Mouse (Mus musculus) cortical plate, adult 2 months (tissue): Measurements from ENCODE around the gene Smoc1. TPM values are rescaled to one million over a fixed set of nuclear protein-coding genes. Genes with fewer than 3 reads are reported as not detected.

Experiments
- H3K27ac ChIP-seq: fragments of 200-500 bp; 2 replicates; pipeline ENCODE4 v1.5.1; 2012; ENCODE audit warnings: low read length, control low read depth, inconsistent platforms; ENCODE audit not compliant: insufficient read depth
- H3K4me1 ChIP-seq: fragments of 200-500 bp; 2 replicates; pipeline ENCODE4 v1.6.1; 2011; ENCODE audit warnings: low read length; ENCODE audit not compliant: control insufficient read depth, insufficient read depth
- H3K4me3 ChIP-seq: fragments of 200-500 bp; 2 replicates; pipeline ENCODE4 v1.5.1; 2011; ENCODE audit warnings: mild to moderate bottlenecking, low read length, control low read depth; ENCODE audit not compliant: insufficient read depth
- CTCF ChIP-seq: fragments of 200-500 bp; IDR thresholded peaks from 2 replicates; pipeline ENCODE4 v1.5.1; 2011; ENCODE audit warnings: mild to moderate bottlenecking, control low read depth, low read length; ENCODE audit not compliant: insufficient read depth; ENCODE audit errors: extremely low read depth
- POLR2A ChIP-seq: fragments of 200-500 bp; IDR thresholded peaks from 2 replicates; pipeline ENCODE4 v1.6.1; 2011; ENCODE audit warnings: mild to moderate bottlenecking, low read length, control low read depth; ENCODE audit not compliant: insufficient read depth; ENCODE audit errors: extremely low read depth
- polyA plus RNA-seq: library from polyadenylated mRNA; depleted of rRNA; stranded (reverse); fragments of >200 nt; gene quantifications from 2 replicates; pipeline ENCODE4 v1.2.3, GENCODE M21; 2012

Smoc1 gene
- polyA plus RNA-seq, 1 experiment, result 8.5 TPM

DNA sequence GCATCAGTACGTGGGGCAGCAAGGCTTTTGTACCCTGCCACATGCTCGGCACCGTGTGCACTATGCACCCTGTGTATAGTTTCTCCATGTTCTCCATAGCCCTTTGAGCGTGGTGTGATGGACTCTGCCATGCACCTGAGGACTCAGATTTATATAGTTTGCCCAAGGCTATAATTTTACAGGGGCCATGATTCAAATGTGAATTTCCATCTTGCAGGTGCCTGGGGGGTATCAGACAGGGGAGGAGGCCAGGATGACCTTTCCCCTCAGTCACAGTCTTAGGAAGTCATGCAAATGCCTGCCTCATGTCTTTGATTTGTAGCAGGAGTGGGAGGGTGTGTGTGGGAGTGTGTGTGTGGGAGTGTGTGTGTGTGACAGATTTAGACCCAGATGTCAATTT lies 29.0 kb upstream of the Smoc1 start:
- Histone ChIP-seq H3K4me3 (no peak overlapping the region), H3K4me1 (no peaks in the 10 kb centered on the region), H3K27ac (no peak overlapping the region)
- TF ChIP-seq POLR2A, result no peak
- no peak for TF ChIP-seq CTCF

DNA sequence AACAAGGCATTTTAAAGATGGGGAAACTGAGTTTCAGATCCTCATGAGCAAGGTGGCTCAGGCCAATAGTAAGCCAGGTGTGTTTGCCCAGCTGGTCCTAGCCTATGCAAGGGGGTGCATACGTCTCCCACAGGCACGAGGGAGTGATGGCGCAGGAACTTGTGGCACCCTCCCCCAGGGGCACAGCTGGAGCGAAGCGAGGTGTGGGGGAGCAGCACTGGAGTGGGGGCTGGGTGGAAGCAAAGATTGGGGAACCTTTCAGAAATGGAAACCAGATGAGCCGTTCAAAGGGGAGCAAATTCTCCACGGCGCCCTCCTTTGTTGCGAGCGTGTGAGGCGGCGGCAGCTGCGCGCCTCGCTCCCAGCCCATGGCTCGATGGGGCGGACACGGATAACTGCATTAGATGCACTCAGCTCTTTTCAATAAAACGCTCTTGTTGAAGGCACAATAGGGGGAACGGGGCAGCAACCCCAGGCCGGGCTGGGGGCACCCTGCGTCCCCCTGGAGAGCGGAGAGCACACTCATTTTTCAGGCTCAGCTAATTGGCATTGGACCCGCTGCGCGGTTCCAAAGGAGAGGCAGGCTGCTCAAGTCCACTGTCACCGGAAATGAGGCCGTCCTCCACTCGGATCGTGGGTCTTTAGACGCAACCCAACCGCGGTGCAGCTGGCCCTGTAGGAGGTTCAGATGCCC lies 27.9 kb upstream of the Smoc1 start:
- no peak for TF ChIP-seq CTCF
- no peak for TF ChIP-seq POLR2A
- H3K27ac ChIP-seq, result no peak overlapping the region
- no peaks in the 10 kb centered on the region for H3K4me1 ChIP-seq
- H3K4me3 ChIP-seq, result no peak overlapping the region

DNA sequence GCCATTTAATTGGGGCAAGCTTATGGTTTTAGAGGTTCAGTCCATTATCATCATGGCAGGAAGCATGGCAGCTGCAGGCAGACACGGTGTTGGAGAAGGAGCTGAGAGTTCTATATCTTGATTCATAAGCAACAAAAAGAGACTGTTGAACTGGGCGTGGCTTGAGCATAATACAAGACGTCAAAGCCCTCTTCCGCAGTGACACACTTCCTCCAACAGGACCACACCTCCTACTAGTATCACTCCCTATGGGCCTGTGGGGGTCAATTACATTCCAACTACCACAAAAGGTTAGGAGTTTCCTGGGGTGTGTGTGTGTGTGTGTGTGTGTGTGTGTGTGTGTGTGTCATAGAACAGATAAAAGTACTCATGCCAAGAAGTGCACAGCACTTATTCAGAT lies 25.7 kb upstream of the Smoc1 start:
- Histone ChIP-seq H3K27ac (no peak overlapping the region), H3K4me3 (no peak overlapping the region), H3K4me1 (no peaks in the 10 kb centered on the region)
- no peak for TF ChIP-seq POLR2A
- TF ChIP-seq CTCF, result no peak

DNA sequence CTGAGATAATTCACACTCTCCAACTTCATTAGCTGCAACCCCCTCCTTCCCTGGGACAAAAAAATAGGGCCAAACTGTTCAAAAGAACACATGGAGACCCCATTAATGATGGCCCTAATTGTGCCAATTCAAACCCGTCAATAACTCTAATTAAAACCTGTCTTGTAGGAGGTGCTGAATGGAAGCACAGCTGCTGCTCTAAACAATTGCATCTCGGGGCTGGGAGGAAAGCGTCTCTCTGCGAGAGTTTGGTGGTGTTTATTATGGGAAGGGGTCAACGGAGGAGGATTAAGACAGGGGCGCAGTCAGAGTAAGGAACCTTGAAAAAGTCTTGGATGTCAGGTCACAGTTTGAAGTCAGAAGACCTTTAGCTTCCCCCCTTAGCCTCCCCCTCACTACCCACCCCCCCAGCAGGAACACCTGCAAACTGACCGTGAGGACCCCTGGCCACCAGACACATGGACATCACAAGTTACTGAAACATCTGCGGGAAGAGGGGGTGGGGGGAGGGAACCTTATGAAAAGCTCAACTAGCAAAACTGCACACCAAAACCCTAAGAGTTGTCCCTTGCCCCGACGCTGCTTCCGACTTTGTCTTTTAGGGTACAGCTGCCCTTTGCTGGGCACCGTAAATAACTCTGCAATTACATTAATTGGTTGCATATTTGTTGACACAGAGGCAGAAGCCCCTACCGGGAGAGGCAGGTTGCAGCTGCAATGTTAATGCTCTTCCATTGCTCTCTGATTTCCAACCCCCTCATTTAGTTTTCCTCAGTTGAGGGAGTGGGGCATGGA lies 23.6 kb upstream of the Smoc1 start:
- TF ChIP-seq CTCF (no peak), POLR2A (no peak)
- Histone ChIP-seq H3K27ac (no peak overlapping the region), H3K4me3 (no peak overlapping the region), H3K4me1 (no peaks in the 10 kb centered on the region)

DNA sequence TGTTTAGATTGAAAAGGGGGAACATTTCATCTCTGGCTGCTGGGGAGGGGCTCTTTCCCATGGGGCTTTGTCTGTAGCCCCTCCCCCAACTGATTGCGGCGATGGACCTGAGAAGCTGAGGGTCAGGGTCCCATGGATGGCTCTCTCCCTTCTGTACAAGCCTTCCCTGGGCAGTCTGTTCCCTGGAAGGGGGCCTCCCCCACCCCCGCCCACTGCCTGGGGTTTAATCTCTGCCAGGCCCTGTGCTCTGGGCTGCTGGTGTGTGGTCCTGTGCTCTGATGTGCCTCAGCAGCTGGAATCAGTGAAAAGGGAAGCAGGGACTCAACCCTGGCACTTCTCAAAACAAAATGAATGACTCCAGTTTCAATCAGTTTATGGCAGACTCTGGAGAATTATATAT lies 16.8 kb upstream of the Smoc1 start:
- Histone ChIP-seq H3K4me1 (no peaks in the 10 kb centered on the region), H3K27ac (no peak overlapping the region)
- TF ChIP-seq POLR2A (no peak), CTCF (no peak)

DNA sequence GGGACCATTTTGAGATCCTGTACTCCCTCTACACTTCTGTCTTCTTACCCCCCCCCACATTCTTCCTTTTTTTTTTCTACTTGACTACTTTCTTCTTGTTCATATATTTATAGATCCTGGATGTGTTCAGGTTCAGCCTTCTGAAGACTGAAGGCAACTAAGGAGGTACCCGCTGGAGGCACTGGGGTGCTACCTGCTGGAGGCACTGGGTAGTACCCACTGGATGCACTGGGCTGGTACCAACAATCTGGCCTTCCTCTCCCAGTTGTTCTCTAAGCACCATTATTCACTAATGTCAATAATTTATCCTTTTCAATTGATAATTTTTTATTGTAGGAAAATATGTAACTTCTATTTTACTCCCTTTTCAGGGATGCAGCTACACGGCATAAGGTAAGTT lies 14.6 kb upstream of the Smoc1 start:
- no peak overlapping the region for H3K4me3 ChIP-seq
- H3K4me1 ChIP-seq, result no peaks in the 10 kb centered on the region
- TF ChIP-seq POLR2A, result no peak
- no peak for TF ChIP-seq CTCF
- no peak overlapping the region for H3K27ac ChIP-seq

More for the DNA sequence above, 16.8 kb upstream of the Smoc1 start:
- no peak overlapping the region for H3K4me3 ChIP-seq

DNA sequence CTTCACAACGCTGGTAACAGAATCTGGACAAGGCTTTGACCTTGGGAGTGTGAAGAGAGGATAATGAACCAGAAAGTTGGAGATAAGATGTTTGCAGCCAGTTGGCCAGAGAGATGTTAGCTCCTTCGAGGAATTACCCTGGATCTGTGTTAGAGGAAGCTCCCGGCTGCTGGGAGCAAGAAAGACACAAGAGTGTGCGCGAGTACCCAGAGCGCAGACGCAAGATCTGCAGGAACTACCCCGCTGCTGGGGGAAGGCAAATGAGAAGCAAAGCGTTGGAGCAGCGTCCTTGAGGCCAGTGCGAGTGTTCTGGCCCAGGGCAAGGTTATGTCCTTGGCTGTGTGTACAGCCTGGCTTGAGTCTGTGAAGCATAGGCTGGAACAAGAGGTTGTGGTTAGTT lies 13.1 kb upstream of the Smoc1 start:
- no peaks in the 10 kb centered on the region for H3K4me1 ChIP-seq
- no peak overlapping the region for H3K4me3 ChIP-seq
- TF ChIP-seq POLR2A (no peak), CTCF (no peak)
- no peak overlapping the region for H3K27ac ChIP-seq

DNA sequence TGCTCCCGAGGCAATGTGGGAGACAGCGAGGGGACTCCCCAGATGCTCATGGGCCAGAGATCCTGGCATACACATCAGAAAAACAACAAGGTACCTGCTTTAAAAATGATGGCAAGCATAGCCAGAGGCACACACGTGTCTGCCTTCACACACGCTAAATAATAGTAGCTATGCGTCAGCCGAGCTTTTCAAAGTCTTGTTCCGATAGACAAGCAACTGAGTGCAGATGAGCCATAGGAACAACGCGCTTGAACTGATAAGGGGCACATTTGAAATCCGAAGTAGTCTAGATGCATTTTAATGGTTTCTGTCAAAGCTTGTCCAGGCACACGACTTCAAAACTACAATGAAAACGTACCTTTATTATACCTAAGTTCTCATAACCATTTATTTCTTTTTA lies 9.0 kb upstream of the Smoc1 start:
- H3K4me1 ChIP-seq, result no peaks in the 10 kb centered on the region
- no peak overlapping the region for H3K27ac ChIP-seq
- no peak overlapping the region for H3K4me3 ChIP-seq
- TF ChIP-seq CTCF (no peak), POLR2A (no peak)

DNA sequence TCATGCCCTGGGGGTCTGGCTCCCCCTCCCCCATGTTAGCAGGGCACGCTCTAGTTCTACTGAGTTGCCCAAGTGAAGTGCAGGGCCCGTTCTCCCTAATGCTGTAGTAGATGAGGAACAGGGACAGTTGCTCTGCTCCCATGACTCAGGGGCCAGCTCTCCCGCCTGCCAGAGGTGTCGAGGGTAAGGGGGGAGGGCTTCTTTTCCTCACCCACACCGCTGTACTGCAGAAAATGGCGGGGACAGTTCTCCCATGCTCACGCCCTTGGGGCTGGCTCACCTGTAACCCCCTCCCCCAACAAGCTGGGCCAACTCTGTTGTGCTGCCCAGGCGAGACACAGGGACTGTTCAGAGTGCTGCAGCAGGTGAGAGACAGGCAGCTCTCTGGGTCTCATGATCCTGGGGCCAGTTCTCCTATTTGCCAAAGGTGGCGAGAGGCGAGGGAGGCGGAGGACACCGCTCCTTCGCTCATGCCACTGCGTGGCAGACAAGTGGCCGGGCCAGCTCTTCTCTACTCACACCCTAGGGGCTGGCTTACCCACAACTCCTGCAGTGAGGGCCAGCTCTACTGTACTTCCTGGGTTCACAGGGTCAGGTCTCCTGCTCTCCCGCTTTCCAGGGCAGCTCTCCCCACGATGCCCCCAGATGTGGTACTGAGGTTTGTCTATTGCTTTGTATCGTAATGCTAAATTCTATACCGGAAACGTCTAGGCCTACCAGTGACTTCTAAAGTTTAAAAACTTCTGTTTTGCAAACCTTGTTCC lies 7.9 kb upstream of the Smoc1 start:
- Histone ChIP-seq H3K4me1 (no peaks in the 10 kb centered on the region), H3K4me3 (no peak overlapping the region), H3K27ac (no peak overlapping the region)
- TF ChIP-seq CTCF (no peak), POLR2A (no peak)

DNA sequence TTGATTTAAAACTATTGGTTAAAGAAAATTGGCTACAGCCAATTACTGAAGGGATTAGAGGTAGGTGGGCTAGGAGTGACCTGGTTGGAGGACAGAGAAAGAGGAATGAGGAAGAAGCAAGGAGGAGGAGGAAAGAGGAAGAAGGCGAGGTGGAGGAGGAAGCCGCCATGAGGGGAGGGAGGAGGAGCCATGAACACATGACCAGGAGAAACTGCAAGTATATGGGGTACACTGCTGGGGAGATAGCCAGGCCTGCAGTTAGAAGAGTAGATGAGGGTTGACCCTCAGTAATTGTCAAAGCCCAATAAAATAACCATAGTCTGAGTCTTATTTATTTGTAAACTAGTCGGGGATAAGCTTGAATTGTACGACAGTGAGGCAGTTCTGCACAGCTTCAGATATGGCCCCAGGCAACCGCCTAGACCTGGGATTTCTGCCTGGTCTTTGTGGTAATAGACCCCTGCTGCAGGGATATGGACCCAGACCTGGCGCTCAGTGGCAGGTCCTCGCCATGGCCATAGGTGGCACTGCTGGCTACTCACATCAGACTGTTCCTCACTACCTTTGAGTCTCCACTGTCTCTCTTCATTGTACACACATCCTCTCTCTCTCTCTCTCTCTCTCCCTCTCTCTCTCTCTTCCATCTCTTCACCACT lies 7.2 kb upstream of the Smoc1 start:
- TF ChIP-seq CTCF (no peak), POLR2A (no peak)
- Histone ChIP-seq H3K4me1 (no peaks in the 10 kb centered on the region), H3K4me3 (no peak overlapping the region), H3K27ac (no peak overlapping the region)
